Mouse (Mus musculus) small intestine, adult 2 months (tissue): ENCODE results near the gene Jph3. TPM values are rescaled to one million over a fixed set of nuclear protein-coding genes. Genes with fewer than 3 reads are reported as not detected.

Experiments used
- H3K27ac ChIP-seq: fragments of 200-500 bp; 2 replicates; pipeline ENCODE4 v1.5.1; 2012; ENCODE audit warnings: low read depth, low read length, control low read depth, inconsistent platforms; ENCODE audit not compliant: insufficient read depth
- H3K27me3 ChIP-seq: fragments of 200-500 bp; 2 replicates; pipeline ENCODE4 v1.6.1; 2012; ENCODE audit warnings: mild to moderate bottlenecking, moderate library complexity, low read length, inconsistent platforms; ENCODE audit not compliant: control insufficient read depth, insufficient read depth
- H3K36me3 ChIP-seq: fragments of 200-500 bp; 2 replicates; pipeline ENCODE4 v1.6.1; 2012; ENCODE audit warnings: mild to moderate bottlenecking, low read length, control low read depth, inconsistent platforms; ENCODE audit not compliant: control insufficient read depth, insufficient read depth
- H3K4me1 ChIP-seq: fragments of 200-500 bp; 2 replicates; pipeline ENCODE4 v1.6.1; 2012; ENCODE audit warnings: low read length, inconsistent platforms, mixed read lengths; ENCODE audit not compliant: control insufficient read depth, insufficient read depth, insufficient read length
- H3K4me3 ChIP-seq: fragments of 200-500 bp; 2 replicates; pipeline ENCODE4 v1.5.1; 2012; ENCODE audit warnings: low read depth, mild to moderate bottlenecking, control low read depth, inconsistent platforms, low read length, moderate library complexity
- CTCF ChIP-seq: fragments of 200-500 bp; IDR thresholded peaks from 2 replicates; pipeline ENCODE4 v1.5.1; 2012; ENCODE audit warnings: low read depth, mild to moderate bottlenecking, control low read depth, inconsistent platforms, low read length, moderate library complexity, mixed read lengths; ENCODE audit not compliant: insufficient replicate concordance, insufficient read length; ENCODE audit errors: extremely low read depth
- POLR2A ChIP-seq: fragments of 200-500 bp; IDR thresholded peaks from 2 replicates; pipeline ENCODE4 v1.6.1; 2012; ENCODE audit warnings: low read depth, mild to moderate bottlenecking, control low read depth, inconsistent platforms, low read length, moderate library complexity
- WGBS: fragments of 180-500 bp; shearing (Covaris S2); methylation state at CpG from one replicate; pipeline ENCODE4 v1.1.7; 2018; 5-methylcytosine and 5-hydroxymethylcytosine counted together
- polyA plus RNA-seq: library from polyadenylated mRNA; depleted of rRNA; stranded (reverse); fragments of >200 nt; gene quantifications from 2 replicates; pipeline ENCODE4 v1.2.3, GENCODE M21; 2012

Jph3 gene
- polyA plus RNA-seq, 1 experiment = 0.57 TPM

DNA sequence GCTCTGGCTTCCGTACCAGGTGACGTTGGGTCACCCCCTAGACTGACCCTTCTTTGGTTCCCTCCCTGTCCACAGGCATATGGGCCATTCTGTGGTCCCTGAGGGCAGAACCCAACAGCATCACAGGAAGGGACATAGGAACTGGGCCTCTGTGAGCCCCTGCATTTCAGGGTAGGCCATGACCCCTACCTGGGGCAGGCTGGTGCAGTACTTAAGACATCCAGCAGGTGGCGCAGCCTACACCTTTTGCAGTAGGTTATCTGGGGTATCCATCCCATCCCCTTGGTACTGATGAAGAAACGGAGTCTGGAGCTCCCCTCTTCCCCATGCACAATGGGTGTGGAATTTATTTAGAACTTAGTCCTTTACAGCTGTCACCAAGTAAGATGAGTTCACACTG lies 35.0 kb upstream of the Jph3 start:
- Histone ChIP-seq H3K27me3 (no peaks in the 10 kb centered on the region), H3K27ac (no peak overlapping the region), H3K4me1 (no peaks in the 10 kb centered on the region), H3K36me3 (no peaks in the 10 kb centered on the region), H3K4me3 (no peak overlapping the region)
- WGBS = 54% methylated on average over 4 of the region's 4 CpGs
- TF ChIP-seq POLR2A (no peak), CTCF (peak; percentile 77; the same call in 1 of the 2 replicates)

DNA sequence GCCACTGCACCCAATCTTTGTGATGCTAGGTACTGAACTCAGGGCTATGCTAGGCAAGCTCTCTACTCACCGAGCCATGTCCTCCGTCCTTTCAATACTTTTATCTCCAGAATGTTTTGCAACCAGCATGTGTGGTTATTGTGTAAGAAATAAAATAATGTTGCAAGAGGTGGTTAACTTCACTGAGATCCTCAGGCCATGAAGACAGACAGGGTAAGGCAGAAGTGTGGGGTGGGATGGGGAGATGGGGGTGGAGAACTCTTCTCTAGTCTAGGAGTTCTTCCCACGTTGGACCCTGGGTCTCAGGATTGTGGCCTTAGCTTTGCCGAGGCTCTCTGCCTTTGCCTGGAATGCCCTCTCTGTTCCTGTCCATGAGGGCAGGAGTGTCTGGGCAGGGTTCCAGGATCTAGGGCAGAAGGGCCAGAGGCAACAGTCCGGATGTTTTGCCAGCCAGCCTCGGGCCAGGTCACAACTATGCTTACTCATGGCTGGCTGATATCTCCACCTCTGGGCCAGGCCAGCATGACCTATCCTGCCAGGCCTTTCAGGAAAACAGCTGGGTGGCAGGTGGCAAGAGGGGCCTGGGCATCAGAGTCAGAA lies 33.7 kb upstream of the Jph3 start:
- 50% methylated on average over 6 of the region's 6 CpGs for WGBS
- Histone ChIP-seq H3K4me3 (no peak overlapping the region), H3K27ac (no peak overlapping the region), H3K27me3 (no peaks in the 10 kb centered on the region), H3K4me1 (no peaks in the 10 kb centered on the region), H3K36me3 (no peaks in the 10 kb centered on the region)
- TF ChIP-seq POLR2A (no peak), CTCF (no peak)

DNA sequence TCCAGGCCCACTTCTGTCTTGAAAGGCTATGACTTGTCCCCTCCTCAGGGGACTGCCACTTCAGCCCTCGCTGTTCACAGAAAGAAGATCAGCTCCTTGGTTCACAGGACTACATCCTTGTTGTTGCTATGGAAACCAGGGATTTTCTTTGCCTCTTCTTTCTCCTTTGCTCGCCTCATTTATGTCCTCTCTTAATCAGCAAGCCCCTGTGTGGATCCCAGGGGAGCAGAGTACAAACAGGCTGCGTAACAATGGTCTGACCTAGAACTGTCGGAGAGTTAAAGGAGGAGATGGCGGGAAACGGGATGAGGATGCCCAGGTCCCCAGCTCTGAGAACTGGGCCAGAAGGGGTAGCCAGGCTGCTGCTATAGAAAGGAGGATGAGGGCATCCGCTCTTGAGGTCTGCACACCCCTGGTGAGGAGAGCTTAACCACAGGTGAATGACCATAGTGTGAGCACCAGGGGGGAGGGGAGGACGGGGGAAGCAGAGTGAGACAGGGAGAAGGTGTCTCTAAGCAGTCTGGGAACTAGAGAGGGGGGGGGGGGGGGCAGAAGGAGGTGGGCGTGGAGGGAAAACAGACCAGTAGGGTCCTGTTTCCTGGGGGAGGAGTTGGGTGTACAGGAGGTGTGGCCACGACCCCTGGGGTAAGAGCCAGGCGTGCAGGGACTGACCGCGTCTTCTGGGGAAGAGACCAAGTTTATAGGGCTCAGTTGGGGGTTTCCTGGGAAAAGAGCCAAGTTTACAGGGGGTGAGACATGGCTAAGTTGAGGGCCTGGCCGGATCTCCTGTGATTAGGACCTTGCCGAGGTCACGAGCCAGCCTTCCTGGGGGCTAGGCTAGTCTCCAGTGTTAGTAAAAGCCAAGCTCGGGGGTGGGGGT lies 31.4 kb upstream of the Jph3 start:
- WGBS = 6% methylated on average over 16 of the region's 17 CpGs
- no peak overlapping the region for H3K4me3 ChIP-seq

DNA sequence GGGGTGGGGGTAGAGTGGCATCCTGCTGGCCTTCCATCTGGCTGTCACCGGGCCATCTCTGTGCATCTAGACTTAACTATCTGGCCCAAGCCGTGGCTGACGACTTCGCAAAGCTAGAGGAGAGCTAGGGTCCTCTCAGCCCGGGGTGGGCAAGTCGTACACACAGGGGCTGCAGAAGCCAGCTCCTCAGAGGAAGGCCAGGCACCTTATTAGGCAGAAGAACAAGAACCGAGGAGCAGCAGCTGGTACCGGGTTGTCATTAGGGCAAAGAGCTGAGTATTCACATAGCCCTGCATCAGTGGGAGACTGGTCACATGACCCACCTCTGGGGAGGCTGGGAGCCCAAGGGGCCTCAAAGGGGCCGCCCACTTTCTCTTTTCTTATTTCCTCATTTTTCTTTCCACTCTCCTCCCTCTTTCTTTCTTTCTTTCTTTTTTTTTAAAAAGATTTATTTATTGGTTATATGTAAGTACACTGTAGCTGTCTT lies 30.8 kb upstream of the Jph3 start:
- TF ChIP-seq POLR2A (no peak), CTCF (no peak)
- H3K4me1 ChIP-seq = no peaks in the 10 kb centered on the region
- 11% methylated on average over 9 of the region's 9 CpGs for WGBS
- no peaks in the 10 kb centered on the region for H3K36me3 ChIP-seq
- no peaks in the 10 kb centered on the region for H3K27me3 ChIP-seq
- no peak overlapping the region for H3K4me3 ChIP-seq
- H3K27ac ChIP-seq = no peak overlapping the region

More for the DNA sequence above, 31.4 kb upstream of the Jph3 start:
- Histone ChIP-seq H3K36me3 (no peaks in the 10 kb centered on the region), H3K27ac (no peak overlapping the region), H3K27me3 (no peaks in the 10 kb centered on the region), H3K4me1 (no peaks in the 10 kb centered on the region)
- TF ChIP-seq POLR2A (no peak), CTCF (no peak)

DNA sequence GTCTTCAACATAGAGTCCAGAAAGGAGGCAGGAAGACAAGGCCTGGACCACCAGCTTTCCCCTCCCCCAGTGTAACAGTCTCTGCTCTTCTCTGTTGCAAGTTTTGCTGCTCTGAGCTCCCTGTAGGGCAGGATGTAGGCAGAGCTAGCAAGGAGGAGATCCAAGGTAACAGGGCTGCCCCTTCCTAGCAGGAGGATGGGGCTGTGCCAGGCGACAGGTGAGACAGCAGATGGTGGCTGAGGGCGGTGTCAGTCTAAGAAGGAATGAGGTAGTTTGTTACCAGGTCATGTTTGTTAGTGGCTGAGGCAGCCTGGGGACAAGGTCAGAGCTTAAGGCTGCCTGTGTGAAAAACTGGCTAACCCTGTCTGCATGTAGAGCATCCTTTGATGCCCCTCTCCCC lies 29.5 kb upstream of the Jph3 start:
- H3K36me3 ChIP-seq = no peaks in the 10 kb centered on the region
- H3K27me3 ChIP-seq = no peaks in the 10 kb centered on the region
- 57% methylated on average over 2 of the region's 2 CpGs for WGBS
- H3K4me1 ChIP-seq = no peaks in the 10 kb centered on the region
- no peak overlapping the region for H3K4me3 ChIP-seq
- TF ChIP-seq CTCF (no peak), POLR2A (no peak)
- H3K27ac ChIP-seq = no peak overlapping the region

DNA sequence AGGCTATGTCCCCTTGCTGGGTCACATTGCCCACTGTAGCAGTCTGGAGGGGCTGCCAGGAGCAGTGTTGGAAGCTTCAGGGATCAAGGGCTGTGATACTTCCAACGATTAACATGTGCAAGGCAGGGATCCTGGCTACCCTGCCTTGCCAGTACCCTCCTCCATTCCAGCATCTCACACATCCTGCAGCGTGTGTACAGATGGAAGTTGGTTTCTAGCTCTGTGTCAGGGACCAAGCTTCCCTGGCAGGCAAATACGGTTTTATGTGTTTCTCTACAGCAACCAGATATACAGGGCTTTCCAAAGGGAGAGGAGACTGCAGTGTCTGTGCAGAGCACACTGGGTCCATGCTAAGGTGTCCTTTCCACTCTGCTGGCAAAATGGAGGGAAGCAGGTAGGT lies 24.2 kb upstream of the Jph3 start:
- Histone ChIP-seq H3K27me3 (no peaks in the 10 kb centered on the region), H3K4me3 (no peak overlapping the region), H3K4me1 (no peaks in the 10 kb centered on the region), H3K36me3 (no peaks in the 10 kb centered on the region), H3K27ac (no peak overlapping the region)
- WGBS = 58% methylated on average over 3 of the region's 3 CpGs
- TF ChIP-seq POLR2A (no peak), CTCF (no peak)

DNA sequence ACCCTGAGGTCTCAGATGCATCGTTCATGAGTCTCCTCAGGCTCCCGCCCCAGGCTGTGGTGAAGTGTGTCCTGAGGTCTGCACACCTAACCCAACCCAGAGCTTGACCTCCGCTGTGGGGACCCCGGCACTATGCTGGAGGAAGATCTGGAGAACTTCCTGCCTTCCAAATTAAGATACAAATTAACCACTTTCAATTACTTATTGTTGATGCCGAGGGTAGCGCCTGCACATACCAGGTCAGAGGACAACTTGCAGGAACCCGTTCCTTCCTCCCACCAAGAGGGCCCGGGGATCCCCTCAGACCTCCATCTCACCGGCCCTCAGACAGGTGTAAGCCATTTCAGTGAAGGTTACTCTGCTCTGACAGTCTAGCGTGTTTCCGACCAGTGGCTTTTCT lies 22.5 kb upstream of the Jph3 start:
- Histone ChIP-seq H3K27me3 (no peaks in the 10 kb centered on the region), H3K36me3 (no peaks in the 10 kb centered on the region), H3K4me3 (no peak overlapping the region), H3K27ac (no peak overlapping the region), H3K4me1 (no peaks in the 10 kb centered on the region)
- 74% methylated on average over 11 of the region's 11 CpGs for WGBS
- TF ChIP-seq CTCF (no peak), POLR2A (no peak)
